Mouse (Mus musculus): ENCODE measurements at regions not wholly inside any gene's neighbourhood (a gene's known extent, or its start where the extent isn't known, plus 50 kb on each side); places are given as distances from the start of the nearest gene placed in this dataset.

GRCm38 (mm10) chr16:12932959-12933358 is 176.5 kb upstream of the Ercc4 start:
- TF ChIP-seq CTCF (IDR thresholded peaks at IDR 0.05; ENCODE audit: low read depth), result no peak
- no peak for TF ChIP-seq EP300 (IDR thresholded peaks at IDR 0.05; ENCODE audit: low read depth)
